Mouse (Mus musculus) gastrocnemius, adult 8-10 months (tissue): ENCODE data around the gene Rbpjl. TPM values are rescaled to one million over a fixed set of nuclear protein-coding genes. Genes with fewer than 3 reads are reported as not detected.

ENCODE experiments used
- DNase-seq, 2 experiments: peaks; one replicate each; pipeline ENCODE4 v3.0.0; 2022; ENCODE audit warnings: low spot score in 2 of 2
- total RNA-seq, 4 experiments: library from RNA; stranded (reverse); gene quantifications; 2 replicates each; pipeline ENCODE4 v1.2.4; 2022

The Rbpjl gene
- total RNA-seq, 4 experiments from 2014 or later, result not detected

DNA sequence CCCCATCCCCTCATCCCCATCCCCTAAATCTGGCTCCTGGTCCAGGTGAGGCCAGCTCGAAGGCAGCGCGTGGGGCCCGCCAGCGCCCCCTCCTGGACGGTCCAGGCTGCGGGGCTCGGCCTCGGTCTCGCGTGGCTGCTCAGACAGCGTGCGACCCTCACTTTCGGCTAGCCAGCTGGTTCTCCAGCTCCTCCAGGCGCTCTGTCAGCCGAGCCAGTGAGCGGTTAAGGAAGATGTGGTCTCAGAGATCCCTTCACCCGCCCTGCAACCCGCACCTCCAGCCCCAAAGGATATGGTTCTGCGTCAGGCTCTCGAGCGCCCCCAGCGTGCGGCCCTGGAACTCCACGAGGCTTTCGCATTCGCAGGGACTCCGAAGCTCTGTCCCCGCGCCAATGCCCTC lies 13.4 kb upstream of the Rbpjl start:
- DNase-seq, result peak; percentile 51 to 61

DNA sequence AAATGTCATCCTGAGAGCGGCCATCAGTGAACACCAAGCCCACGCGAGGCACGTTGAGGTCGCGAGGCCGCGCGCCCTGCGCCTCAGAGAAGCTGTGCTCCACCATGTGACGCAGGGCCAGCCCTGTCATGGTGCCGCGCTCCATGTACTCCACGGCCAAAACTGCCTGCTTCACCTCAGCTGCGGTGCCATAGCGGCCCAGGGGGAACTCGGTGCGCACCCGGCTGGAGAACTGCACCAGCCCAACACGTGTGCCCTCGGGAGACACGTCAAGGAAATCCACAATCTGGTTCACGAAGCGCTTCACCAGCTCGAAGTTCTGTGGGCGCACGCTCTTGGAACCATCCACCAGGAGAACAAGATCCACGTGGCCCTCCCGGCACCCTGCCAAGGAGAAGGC lies 9.8 kb upstream of the Rbpjl start:
- DNase-seq, result no peak

DNA sequence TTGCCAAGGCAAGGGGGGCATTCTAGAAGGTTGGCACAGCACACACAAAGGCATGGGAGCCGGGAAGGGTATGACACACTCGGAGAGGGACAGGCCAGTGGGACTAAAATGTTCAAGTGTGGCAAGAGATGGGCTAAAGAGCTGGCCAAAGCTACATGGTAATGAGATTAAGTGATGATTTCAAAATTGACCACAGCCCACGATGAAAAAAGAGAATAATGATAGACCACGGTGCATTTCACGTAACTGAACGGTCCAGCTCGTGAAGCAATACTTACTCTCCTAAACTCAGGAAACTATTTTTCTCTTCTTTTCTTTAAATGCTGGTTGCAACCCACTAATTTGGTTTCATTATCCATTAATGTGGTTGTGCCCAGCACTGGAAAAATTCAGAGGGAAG lies 6.9 kb upstream of the Rbpjl start:
- DNase-seq, result no peak

DNA sequence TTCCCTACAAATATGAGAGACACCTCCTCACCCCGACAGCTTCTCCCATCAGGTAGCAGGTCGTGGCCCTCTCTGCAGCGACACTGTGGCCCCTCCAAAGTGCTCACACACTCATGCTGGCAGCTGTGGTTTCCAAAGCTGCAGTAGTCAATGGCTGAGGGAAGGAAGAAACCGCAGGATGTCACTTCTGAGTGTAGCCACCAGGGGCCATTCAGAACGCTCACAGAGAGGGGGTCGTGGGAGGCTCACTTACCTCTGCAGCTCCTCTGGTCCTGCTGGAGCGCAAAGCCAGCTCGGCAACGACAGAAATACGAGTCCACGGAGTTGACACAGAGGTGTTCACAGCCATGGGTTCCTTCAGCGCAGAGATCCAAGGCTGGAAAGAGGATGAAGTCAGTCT lies 6.0 kb upstream of the Rbpjl start:
- DNase-seq, result no peak

DNA sequence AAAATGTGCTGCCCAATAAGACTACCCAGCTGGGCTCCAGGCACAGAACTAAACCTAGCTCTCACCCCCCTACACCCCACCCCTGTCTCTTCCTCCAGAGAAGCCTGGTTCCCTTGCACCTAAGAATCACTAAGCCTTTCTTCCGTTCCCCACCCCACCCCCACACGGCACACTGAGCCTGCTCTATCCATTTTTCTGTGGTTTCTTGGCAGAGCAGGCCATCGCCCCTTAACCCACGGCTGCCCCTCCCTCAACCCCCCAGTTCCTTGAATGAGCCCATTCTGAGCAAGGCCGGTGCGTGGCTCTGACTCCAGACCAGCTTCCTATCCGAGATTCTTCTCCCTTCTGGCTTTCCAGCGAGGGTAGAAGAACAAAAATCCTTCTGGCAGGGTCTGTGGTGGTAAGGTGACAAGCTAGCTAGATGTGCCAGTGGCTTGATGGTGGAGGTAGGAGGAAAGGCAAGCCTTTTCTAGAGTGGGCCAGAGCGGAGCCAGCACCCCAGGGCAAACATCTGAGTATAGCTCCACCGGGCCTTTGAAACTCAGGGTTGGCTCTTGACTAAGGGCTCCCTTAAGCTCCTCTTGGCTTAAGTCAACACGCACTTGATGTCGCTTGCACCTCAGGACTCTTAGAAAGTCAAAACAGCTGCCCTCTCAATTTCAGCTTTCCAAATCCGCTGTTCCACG lies 598 bp downstream of the Rbpjl start:
- DNase-seq, result no peak

DNA sequence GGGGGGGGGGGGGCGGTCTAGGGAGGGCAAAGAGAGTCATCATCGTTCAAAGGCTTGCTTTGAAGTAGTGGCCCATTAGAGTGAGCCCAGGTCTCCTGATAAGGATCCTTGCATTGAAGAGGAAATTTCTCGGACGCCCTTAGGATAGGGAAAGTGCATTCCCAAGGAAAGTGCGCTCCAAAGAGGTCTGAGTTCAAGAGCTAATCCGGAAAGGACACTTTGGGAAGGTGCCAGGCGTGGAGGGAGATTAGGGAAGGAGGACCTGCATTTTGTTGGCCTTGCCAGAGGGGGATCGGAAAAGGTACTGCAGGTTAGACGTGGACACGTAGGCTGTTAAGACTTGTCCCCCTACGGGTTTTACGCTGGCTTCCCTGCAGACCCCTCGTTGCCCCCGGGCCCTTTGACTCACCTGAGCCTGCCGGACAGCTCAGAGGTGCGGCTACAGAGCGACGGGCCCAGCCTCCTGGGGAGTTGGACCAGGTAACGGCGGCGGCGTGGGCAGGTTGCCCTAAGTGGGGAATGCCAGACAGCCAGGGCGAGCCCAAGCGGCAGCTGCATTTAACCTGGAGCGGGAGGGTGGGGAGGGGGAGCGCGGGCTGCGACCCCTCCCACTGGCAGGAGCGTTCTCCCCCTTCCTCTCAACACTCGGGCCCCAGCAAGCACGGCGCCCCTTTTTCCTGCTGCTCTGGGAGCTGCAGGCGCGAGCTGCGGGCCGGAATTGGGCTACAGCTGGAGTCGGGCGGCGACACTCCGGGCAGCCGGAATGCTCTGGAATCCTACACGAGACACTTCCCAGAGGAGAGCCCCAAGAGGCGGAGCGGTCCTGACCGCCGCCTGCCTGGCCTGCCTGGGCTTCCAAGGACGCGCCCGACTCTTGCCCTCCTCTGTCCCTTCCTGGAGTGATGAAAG lies 1.4 kb downstream of the Rbpjl start:
- no peak for DNase-seq

DNA sequence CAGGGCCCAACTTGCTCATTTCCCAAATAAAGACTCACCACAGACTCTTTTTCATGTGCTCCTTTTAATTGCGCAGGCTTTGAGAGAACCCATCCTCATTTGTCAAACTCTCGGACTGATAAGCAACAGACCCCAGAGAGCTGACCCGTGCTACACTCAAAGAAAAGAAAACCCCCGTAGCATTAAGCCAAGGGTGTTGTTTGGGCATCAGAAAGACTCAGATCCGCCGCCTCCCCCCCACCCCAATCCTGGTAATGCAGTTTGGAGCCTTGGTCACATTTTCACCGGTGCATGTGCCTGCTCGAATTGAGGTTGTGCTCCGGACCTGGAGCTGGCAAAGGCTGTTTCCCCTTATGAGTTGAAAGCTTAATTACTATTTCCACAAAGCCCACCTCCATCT lies 2.1 kb downstream of the Rbpjl start, which contains the start of gene Matn4:
TSS of gene Matn4 (minus strand) at position 101 of the 400 bp plus-strand sequence.
- no peak for DNase-seq

DNA sequence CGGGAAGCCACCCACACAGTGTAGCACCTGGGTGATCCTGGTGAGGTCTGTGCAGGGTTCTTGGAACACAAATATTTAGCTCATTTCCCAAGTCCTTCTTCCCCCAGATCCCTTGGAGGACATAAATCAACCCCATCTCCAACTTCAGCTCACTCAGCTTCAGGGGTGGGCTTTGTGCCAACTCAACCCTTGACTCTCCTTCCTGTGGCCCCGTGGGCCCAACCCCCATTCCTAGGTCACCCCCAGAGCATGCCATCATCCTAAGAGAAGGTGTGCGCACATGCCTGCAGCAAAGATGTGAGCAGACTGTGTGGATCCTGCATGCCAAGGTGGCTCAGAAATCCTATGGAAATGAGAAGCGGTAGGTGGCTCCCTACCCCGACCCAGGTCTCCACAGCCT lies 2.6 kb downstream of the Rbpjl start:
- DNase-seq, result no peak

DNA sequence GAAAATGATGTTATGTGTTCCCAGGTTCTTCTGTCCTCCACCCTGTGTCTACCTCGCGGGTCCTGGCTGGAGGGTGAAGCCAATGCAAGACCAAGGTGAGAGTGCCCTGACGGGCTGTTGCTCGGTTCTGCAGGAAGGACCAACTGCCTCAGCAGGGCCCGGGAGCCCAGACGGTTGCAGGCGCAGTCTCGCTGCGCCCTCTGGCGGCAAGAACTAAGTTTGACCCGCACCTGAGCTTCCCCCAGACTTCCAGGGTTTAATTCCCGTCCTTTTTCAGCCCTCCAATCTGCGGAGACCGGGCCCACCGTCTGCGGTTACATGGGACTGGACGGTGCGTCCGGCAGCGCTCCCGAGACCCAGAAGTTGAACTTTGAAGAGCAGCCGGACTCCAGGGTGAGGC lies 4.8 kb downstream of the Rbpjl start:
- DNase-seq, result peak in 1 of 2 experiments; percentile 52

DNA sequence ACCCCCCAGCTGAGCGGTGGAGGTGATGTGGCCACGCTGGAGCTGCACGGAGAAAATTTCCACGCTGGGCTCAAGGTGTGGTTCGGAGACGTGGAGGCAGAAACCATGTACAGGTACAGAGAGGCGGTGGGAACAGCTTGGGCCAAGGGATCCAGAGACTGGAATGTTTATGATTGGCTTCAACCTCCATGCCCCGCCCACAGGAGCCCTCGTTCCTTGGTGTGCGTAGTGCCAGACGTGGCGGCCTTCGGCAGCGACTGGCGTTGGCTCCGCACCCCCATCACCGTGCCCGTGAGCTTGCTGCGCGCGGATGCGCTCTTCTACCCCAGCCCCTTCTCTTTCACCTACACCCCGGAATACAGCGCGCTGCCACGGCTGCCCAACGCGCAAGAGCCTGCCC lies 11.2 kb downstream of the Rbpjl start:
- DNase-seq, result no peak

DNA sequence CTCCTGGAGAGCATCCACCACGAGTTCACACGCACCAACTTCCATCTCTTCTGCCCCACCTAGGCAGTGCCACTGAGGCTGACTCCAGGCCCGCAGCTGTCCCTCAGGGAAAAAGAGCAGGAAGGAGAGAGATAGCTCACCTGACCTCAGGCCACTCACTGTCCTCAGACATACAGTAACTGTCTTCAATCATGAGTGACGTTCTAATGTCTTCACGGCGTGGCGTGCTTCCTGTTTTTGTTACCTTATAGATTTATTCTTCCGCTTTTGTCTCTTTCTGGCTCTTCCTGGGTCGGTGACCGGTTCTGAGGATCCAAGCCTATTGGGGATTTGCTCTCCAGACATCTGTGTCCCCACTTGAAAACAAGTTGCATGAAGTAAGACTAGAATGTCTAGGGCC lies 11.6 kb downstream of the Rbpjl start:
- no peak for DNase-seq

DNA sequence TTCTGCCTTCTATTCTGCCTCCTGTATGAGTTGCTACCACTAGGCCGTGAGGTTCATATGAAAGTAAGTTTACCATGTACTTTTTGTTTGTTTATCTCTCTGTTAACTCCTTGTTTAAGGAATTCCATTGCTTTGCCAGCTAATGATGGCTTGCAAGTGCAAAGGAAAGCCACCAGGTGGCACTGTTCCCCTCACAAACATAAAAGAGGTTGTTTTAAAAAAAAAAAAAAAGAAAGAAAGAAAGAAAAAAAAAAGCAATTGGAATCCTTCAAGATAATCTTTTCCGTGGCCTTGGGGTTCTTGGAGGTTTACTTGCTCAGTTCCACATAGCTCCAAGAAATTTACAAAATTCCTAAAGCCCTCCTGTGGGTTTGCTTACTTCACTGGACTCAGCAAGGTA lies 14.3 kb downstream of the Rbpjl start:
- DNase-seq, result no peak

DNA sequence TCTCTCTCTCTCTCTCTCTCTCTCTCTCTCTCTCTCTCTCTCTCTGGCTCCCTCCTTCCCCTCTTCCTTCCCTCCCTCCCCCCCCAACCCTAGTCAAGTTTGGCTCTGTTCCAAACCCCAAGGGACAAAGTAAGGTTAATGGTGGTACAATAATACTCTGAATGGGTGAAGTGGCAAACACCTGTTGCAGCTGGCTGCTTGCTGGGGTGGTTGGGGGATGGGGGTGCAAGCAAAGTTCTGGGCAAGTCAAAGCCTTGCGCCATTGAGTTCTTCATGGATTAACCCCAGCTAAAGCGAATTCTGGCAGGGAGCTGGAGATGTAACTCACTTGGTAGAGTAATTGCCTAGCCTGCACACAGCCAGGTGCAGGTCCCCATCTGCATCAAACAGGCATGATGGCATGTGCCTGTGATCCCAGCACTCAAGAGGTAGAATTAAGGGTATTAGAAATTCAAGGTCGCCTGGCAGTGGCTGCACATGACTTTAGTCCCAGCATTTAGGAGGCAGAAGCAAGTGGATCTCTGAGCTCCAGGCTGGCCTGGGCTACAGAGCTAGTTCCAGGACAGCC lies 15.5 kb downstream of the Rbpjl start:
- no peak for DNase-seq

DNA sequence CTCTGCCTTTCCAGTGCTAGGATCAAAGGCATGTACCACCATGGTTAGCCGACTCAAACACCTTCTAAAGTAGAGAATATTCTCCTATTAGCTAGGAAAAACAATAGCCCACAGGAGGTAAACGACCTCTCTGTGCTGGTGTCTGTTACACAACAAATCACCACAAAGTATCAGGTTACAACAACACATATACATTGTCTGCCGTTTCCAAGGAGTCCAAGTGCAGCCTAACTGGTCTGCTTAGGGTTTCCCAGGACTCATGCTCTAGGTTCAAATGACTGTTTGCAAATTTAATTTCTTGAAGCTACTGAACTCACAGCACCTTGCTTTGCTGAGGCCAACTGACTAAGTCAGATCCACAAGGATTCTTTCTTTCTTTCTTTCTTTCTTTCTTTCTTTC lies 16.5 kb downstream of the Rbpjl start:
- DNase-seq, result no peak

DNA sequence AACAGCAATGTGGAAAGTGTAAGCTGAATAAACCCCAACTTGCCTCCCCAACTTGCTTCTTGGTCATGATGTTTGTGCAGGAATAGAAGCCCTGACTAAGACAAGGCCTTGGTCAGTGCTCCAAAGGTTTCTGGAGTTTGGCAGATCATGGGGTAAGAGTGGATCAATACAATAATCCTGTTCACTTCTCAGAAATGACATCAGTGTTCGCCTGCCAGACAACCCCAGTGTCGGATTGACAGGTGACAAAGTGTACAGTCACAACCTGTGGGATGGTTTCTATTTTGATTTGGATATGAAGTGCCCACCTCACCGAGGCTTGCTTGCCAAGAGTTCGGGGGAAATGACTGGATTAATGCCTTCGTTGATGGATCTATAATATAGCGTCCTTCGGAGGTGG lies 18.4 kb downstream of the Rbpjl start:
- no peak for DNase-seq

DNA sequence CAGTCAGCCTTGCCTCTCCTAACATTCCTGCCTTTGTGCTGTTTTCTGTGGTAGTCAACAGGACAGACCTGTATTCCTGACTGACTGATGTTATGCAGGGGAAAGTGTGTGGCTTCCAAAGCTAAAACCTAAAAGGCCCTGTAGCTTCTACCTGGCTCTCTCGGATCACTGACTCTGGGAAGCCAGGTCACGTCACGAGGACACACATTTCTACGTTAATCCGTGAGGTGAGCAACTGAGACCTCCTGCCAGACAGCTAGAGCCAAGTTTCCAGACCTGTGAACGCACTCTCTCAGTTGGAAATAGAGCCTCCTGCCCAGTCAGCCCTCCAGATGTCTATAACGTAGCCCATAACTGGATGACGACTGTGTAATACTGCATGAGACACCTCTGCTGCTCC lies 19.0 kb downstream of the Rbpjl start:
- DNase-seq, result no peak

DNA sequence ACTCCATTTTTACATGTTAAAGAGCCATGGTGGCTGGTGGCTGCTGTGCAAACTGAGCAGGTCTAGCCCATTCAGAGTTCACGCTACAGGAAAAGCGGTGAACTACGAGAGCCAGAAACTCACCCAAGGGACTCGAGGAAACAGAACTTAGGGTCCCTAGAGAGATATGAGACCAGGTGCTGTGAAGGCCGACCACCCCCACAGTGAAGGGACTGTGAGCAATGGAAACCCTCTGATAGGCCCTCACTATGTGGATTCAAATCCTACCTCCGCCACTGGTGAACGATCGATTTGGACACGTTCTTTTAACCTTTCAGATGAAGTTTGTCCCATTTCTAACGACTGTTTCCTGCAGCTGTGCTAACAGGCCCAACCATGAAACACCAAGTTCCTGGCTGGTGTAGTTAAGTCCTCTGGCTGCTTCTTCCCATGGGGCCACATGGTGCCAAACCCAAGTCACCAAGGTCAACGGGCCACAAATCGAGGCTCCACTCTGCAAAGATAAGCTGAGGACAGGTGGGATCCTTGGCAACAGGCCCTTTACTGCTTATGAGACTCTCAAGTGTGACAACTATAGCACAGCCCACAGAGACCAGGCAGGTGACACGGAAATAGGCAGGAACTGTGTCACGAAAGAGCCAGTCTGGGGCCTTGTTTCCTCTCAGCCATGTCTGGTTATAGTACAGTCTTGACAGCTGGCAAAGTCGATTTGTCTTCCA lies 19.9 kb downstream of the Rbpjl start:
- no peak for DNase-seq

DNA sequence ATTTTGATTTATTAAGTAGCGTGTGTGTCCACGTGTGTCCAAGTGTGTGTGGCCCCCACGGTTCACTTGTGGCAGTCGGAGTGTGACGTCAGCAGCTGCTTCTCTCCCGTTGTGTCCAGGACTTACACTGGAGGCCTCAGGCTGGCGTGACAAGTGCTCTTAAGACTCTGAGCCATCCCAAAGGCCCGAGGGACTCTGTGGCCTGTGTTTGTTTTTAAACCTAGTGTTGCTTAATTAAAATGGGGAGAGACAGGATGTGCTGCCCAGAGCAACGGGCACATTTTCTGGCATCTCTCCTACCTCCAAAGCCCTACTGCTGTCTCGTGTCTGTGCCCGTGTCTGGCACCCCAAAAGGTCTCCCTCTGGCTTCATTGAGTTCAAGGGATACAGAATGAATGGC lies 20.5 kb downstream of the Rbpjl start:
- no peak for DNase-seq

DNA sequence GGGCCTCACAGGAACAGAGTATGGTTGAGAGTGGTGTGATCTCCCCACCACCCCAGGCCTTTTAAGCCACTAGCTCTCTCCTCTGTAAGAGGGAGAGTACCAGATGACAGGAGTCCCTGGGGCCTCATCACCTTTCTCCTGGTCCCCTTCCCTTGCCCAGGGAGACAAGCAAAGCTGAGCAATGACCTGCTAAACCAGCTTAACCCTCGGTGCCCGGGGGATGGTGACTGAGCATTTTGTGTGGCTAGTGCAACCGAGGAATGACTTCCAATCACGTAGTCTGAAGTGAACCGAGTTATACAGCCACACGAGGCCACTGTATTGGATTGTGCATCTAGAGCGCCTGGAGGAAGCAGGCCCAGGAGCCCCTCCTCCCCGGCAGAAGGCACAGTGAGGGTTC lies 21.5 kb downstream of the Rbpjl start:
- no peak for DNase-seq

DNA sequence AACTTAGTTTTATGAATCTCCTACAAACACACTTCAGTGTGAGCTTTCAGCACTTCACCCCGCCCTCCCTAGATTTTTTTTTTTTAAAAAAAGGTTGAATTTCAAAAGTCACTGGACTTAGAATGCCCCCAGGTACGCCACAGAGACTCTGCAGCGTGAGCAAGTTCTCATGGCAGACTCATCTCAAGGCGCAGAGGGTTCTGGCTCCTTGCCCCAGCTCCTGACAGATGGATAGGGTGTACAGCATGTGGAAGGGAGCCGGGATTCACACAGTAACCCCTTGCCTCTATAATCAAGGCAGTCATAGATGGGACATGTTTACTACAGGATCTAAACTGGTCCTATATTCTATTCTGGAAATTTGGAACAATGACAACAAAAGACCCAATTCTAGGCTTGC lies 22.5 kb downstream of the Rbpjl start:
- DNase-seq, result no peak

DNA sequence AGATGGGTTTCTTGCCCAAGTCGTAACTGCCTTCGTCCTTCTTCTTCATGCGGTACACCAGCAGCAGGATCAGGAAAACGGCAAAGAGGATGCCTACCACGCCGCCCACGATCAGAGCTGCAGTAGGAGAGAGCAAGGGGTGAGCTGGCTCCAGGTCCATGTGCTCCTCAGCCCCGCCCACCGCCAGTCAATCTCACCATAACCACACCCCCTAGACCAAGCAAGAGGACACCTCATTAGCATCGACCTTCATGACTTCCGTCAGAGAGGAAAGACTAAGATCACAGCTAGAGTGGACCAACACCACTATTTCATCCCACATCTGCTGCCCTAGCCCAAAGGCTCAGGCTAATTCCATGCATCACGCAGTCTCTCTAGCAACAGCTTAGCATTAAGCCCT lies 23.2 kb downstream of the Rbpjl start:
- DNase-seq, result no peak

DNA sequence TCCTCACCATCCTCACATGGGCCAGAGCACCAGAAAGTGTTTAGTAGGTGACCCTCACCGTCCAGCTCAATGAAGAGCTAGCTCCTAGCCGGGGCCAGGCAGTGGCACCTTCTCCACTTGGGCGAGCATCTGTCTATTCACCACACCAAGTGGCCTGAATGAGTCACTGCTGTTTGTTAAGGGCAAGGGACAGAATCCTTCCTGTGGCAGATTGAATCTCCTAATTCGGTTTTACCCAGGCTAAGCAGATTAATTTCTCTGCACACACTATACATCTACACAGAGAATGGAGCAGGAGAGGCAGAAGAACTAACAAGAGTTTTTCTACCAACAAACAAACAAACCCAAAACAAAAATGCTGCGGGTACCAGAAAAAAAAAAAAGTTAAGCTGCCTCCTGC lies 24.0 kb downstream of the Rbpjl start:
- no peak for DNase-seq
